Mouse (Mus musculus): ENCODE measurements at regions not wholly inside any gene's neighbourhood (a gene's known extent, or its start where the extent isn't known, plus 50 kb on each side); places are given as distances from the start of the nearest gene placed in this dataset.

DNA sequence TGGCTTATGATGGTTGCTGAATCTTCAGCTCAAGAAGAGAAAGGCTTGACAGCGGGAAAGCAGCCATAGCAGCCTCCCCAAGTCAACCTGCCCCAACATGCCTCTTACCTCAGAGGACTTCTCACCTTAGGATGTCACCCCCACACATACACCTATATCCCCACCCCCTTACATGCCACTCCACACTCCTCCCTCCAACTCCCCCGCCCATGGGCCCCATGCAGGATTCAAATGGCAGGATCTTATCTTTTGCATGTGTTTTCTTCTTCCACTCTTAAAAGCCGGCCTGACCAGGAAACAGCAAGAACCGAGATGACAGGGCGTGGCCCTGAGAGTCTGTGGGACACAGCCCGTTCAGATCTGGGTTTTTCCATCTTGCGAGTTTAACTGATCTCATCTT, 166.4 kb upstream of the Slc38a2 start:
- no peak for TF ChIP-seq CTCF (IDR thresholded peaks at IDR 0.05; ENCODE audit: insufficient read depth, low read length)
- TF ChIP-seq POLR2A (IDR thresholded peaks at IDR 0.05; ENCODE audit: borderline replicate concordance, extremely low read depth, low read depth, low read length) = no peak

Measured in lung, adult 2 months (tissue).